Mouse (Mus musculus): ENCODE results near the gene Rundc3a. TPM values are rescaled to one million over a fixed set of nuclear protein-coding genes. Genes with fewer than 3 reads are reported as not detected.
"Not testable (repeated sequence)": the region's sequence is repeated elsewhere in the genome, so short reads cannot be mapped to it uniquely, and the experiment has no call there.

The Rundc3a gene
- polyA plus RNA-seq, 1 experiment from 2014 or later: 9.2 TPM

GRCm38 (mm10) chr11:102382794-102383193 lies 10.4 kb upstream of the Rundc3a start:
- Histone ChIP-seq H3K9ac (no peak overlapping the region), H3K4me2 (no peak overlapping the region), H3K27ac (no peak overlapping the region), H3K4me1 (no peaks in the 10 kb centered on the region), H3K27me3 (replicated peaks) (no peaks in the 10 kb centered on the region), H3K9me3 (no peaks in the 10 kb centered on the region), H3K4me3 (replicated peaks) (no peak overlapping the region), H3K36me3 (no peaks in the 10 kb centered on the region)
- ATAC-seq (ENCODE audit: insufficient read depth, low FRiP score, low read depth): no peak
- WGBS: 86% methylated on average over 3 of the region's 3 CpGs

GRCm38 (mm10) chr11:102383365-102384136 lies 9.7 kb upstream of the Rundc3a start:
- Histone ChIP-seq H3K4me1 (no peaks in the 10 kb centered on the region), H3K27me3 (replicated peaks) (no peaks in the 10 kb centered on the region), H3K27ac (no peak overlapping the region), H3K36me3 (no peaks in the 10 kb centered on the region), H3K9me3 (no peaks in the 10 kb centered on the region), H3K4me3 (replicated peaks) (no peak overlapping the region), H3K9ac (no peak overlapping the region), H3K4me2 (no peak overlapping the region)
- WGBS: 73% methylated on average over 1 of the region's 1 CpGs
- ATAC-seq (ENCODE audit: insufficient read depth, low FRiP score, low read depth): no peak

GRCm38 (mm10) chr11:102384418-102384817 lies 8.8 kb upstream of the Rundc3a start:
- Histone ChIP-seq H3K4me2 (no peak overlapping the region), H3K27me3 (replicated peaks) (no peaks in the 10 kb centered on the region), H3K36me3 (no peaks in the 10 kb centered on the region), H3K4me3 (replicated peaks) (no peak overlapping the region), H3K9ac (no peak overlapping the region), H3K9me3 (no peaks in the 10 kb centered on the region), H3K27ac (no peak overlapping the region), H3K4me1 (no peaks in the 10 kb centered on the region)
- ATAC-seq (ENCODE audit: insufficient read depth, low FRiP score, low read depth): no peak
- 51% methylated on average over 2 of the region's 2 CpGs for WGBS

- WGBS: 45% methylated on average over 4 of the region's 4 CpGs
- H3K27me3 ChIP-seq (replicated peaks): no peaks in the 10 kb centered on the region
- ATAC-seq (ENCODE audit: insufficient read depth, low FRiP score, low read depth): no peak
- no peaks in the 10 kb centered on the region for H3K36me3 ChIP-seq
- no peak overlapping the region for H3K9ac ChIP-seq
- no peaks in the 10 kb centered on the region for H3K9me3 ChIP-seq
- H3K27ac ChIP-seq: no peak overlapping the region
- H3K4me1 ChIP-seq: no peaks in the 10 kb centered on the region
- H3K4me3 ChIP-seq (replicated peaks): no peak overlapping the region
- no peak overlapping the region for H3K4me2 ChIP-seq
These were observed 8.1 kb upstream of the Rundc3a start for GRCm38 (mm10) chr11:102385075-102385474.

- no peak for ATAC-seq (ENCODE audit: insufficient read depth, low FRiP score, low read depth)
- no peaks in the 10 kb centered on the region for H3K27me3 ChIP-seq (replicated peaks)
- no peak overlapping the region for H3K27ac ChIP-seq
- H3K9ac ChIP-seq: no peak overlapping the region
- WGBS: 61% methylated on average over 5 of the region's 5 CpGs
- H3K9me3 ChIP-seq: no peaks in the 10 kb centered on the region
- no peaks in the 10 kb centered on the region for H3K4me1 ChIP-seq
- H3K4me2 ChIP-seq: no peak overlapping the region
- no peaks in the 10 kb centered on the region for H3K36me3 ChIP-seq
- no peak overlapping the region for H3K4me3 ChIP-seq (replicated peaks)
These were observed 7.1 kb upstream of the Rundc3a start for GRCm38 (mm10) chr11:102386121-102386520.

GRCm38 (mm10) chr11:102389436-102389835 lies 3.8 kb upstream of the Rundc3a start:
- not testable (repeated sequence) for ATAC-seq (ENCODE audit: insufficient read depth, low FRiP score, low read depth); H3K27me3 ChIP-seq (replicated peaks); H3K27ac ChIP-seq; H3K4me2 ChIP-seq; H3K4me3 ChIP-seq (replicated peaks); H3K9ac ChIP-seq; H3K9me3 ChIP-seq; H3K36me3 ChIP-seq
- WGBS: 88% methylated on average over 4 of the region's 5 CpGs
- peaks cover 17% of the 10 kb centered on the region for H3K4me1 ChIP-seq

- peak; percentile 23; the same call in 1 of the 2 replicates for ATAC-seq (ENCODE audit: insufficient read depth, low FRiP score, low read depth)
- Histone ChIP-seq H3K4me1 (peaks cover 17% of the 10 kb centered on the region), H3K4me3 (replicated peaks) (peak overlapping the region; percentile 45), H3K9me3 (no peaks in the 10 kb centered on the region), H3K9ac (no peak overlapping the region), H3K27me3 (replicated peaks) (peaks cover 14% of the 10 kb centered on the region; the same call in 1 of the 2 replicates), H3K4me2 (peak overlapping the region; percentile 95), H3K27ac (no peak overlapping the region), H3K36me3 (no peaks in the 10 kb centered on the region)
- 16% methylated on average over 15 of the region's 15 CpGs for WGBS
These were observed 564 bp upstream of the Rundc3a start for GRCm38 (mm10) chr11:102392441-102393237.

GRCm38 (mm10) chr11:102393719-102394420 lies 667 bp downstream of the Rundc3a start:
- H3K9me3 ChIP-seq: no peaks in the 10 kb centered on the region
- peak overlapping the region; percentile 24; the same call in 1 of the 2 replicates for H3K27ac ChIP-seq
- ATAC-seq (ENCODE audit: insufficient read depth, low FRiP score, low read depth): no peak
- H3K9ac ChIP-seq: no peak overlapping the region
- 9% methylated on average over 17 of the region's 17 CpGs for WGBS
- H3K36me3 ChIP-seq: no peaks in the 10 kb centered on the region
- H3K27me3 ChIP-seq (replicated peaks): peaks cover 24% of the 10 kb centered on the region
- H3K4me2 ChIP-seq: peak overlapping the region; percentile 95
- peaks cover 24% of the 10 kb centered on the region for H3K4me1 ChIP-seq
- H3K4me3 ChIP-seq (replicated peaks): peak overlapping the region; percentile 45

- H3K4me2 ChIP-seq: peak overlapping the region; percentile 95
- 0 out of 2 replicates have a peak overlapping the region, but pooled peaks have one; percentile 45 for H3K4me3 ChIP-seq (replicated peaks)
- no peaks in the 10 kb centered on the region for H3K36me3 ChIP-seq
- H3K9ac ChIP-seq: no peak overlapping the region
- no peak overlapping the region for H3K27ac ChIP-seq
- H3K27me3 ChIP-seq (replicated peaks): peaks cover 31% of the 10 kb centered on the region
- WGBS: 76% methylated on average over 9 of the region's 9 CpGs
- H3K9me3 ChIP-seq: no peaks in the 10 kb centered on the region
- peaks cover 30% of the 10 kb centered on the region for H3K4me1 ChIP-seq
- ATAC-seq (ENCODE audit: insufficient read depth, low FRiP score, low read depth): no peak
These were observed 1.4 kb downstream of the Rundc3a start for GRCm38 (mm10) chr11:102394421-102395124.

GRCm38 (mm10) chr11:102395250-102395649 lies 2.0 kb downstream of the Rundc3a start:
- WGBS: 7% methylated on average over 5 of the region's 5 CpGs
- Histone ChIP-seq H3K9ac (no peak overlapping the region), H3K9me3 (no peaks in the 10 kb centered on the region), H3K4me1 (peaks cover 36% of the 10 kb centered on the region), H3K27ac (no peak overlapping the region), H3K27me3 (replicated peaks) (peaks cover 35% of the 10 kb centered on the region), H3K4me3 (replicated peaks) (no peak overlapping the region), H3K4me2 (no peak overlapping the region), H3K36me3 (no peaks in the 10 kb centered on the region)
- ATAC-seq (ENCODE audit: insufficient read depth, low FRiP score, low read depth): no peak

GRCm38 (mm10) chr11:102396263-102396662 lies 3.1 kb downstream of the Rundc3a start:
- ATAC-seq (ENCODE audit: insufficient read depth, low FRiP score, low read depth): no peak
- WGBS: 58% methylated on average over 6 of the region's 6 CpGs
- H3K36me3 ChIP-seq: no peaks in the 10 kb centered on the region
- no peak overlapping the region for H3K4me3 ChIP-seq (replicated peaks)
- H3K27ac ChIP-seq: no peak overlapping the region
- no peak overlapping the region for H3K9ac ChIP-seq
- no peak overlapping the region for H3K4me2 ChIP-seq
- no peaks in the 10 kb centered on the region for H3K9me3 ChIP-seq
- peaks cover 38% of the 10 kb centered on the region for H3K4me1 ChIP-seq
- H3K27me3 ChIP-seq (replicated peaks): peaks cover 35% of the 10 kb centered on the region
